Mouse (Mus musculus) left cerebral cortex, adult 8-10 months (tissue): ENCODE results near the gene Kctd18. TPM values are rescaled to one million over a fixed set of nuclear protein-coding genes. Genes with fewer than 3 reads are reported as not detected.
"Not testable (repeated sequence)": the region's sequence is repeated elsewhere in the genome, so short reads cannot be mapped to it uniquely, and the experiment has no call there.

Experiments
- DNase-seq, 2 experiments: peaks; one replicate each; pipeline ENCODE4 v3.0.0; 2022; ENCODE audit warnings: low spot score in 2 of 2
- total RNA-seq, 4 experiments: library from RNA; stranded (reverse); gene quantifications; 2 replicates each; pipeline ENCODE4 v1.2.4; 2022

The Kctd18 gene
- total RNA-seq = 10 to 100 TPM; 17.6 to 20.3 (median 19.8) TPM

DNA sequence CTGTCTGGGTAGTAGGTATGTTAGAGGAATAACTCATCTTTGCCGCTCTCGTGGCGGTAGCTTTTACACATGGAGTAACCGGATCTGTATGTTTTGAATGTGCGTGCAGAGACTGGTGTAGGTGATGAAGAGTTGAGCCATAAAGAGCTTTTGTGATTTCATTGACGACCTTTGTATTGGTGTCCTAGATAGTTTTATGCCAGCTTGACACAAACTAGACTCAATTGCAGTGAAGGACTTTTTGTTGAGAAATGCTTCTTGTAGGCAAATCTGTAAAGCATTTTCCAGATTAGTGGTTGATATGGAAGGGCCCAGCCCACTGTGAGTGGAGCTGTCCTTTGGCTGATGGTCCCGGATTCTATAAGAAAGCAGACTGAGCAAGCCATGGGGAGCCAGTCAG lies at the start of gene Kctd18:
TSS of gene Kctd18 (minus strand) at position 101 of the 400 bp plus-strand sequence.
- no peak for DNase-seq

- DNase-seq = no peak
These were observed 46.9 kb upstream of the Kctd18 start for GRCm38 (mm10) chr1:58065606-58066005.

DNA sequence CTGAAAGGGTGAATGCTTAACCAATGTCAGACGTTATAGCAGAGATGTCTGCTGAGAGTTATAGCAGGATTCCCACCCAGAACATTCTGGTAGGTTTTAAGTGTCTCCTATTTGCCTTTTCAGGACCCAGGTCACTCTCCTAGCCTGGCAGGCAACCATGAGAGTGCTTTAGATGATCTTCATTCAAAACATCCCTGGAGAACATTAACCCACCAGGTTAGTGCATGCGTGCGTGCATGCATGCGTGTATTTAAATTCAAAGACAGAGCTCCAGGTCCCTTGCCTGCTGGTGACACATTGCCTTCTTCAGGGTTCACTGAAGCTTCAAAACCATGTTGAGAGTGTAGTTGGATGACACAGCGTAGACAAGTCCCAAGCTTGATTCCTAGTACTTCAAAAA lies 46.4 kb upstream of the Kctd18 start:
- DNase-seq = no peak

DNA sequence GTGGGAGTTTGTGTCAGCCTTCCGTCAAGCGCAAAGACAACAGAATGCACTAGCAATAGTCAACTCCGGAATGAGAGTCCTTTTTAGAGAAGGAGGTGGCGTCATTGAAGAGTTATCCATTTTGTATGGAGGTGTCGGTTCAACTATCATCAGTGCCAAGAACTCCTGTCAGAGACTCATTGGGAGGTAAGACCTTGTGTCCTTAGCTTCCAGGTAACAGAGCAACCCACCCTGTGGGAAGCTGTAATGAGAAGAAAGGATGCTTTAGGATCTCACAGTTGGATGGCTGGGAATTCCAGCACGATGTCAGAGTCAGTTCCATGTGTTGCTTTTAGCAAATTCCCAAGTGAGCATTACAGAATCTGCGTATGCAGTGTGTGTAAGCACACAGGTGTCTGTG lies 43.4 kb upstream of the Kctd18 start:
- no peak for DNase-seq

- DNase-seq = no peak
These were observed 40.1 kb upstream of the Kctd18 start for GRCm38 (mm10) chr1:58058846-58059245.

GRCm38 (mm10) chr1:58056939-58057338 lies 38.2 kb upstream of the Kctd18 start:
- DNase-seq = no peak

DNA sequence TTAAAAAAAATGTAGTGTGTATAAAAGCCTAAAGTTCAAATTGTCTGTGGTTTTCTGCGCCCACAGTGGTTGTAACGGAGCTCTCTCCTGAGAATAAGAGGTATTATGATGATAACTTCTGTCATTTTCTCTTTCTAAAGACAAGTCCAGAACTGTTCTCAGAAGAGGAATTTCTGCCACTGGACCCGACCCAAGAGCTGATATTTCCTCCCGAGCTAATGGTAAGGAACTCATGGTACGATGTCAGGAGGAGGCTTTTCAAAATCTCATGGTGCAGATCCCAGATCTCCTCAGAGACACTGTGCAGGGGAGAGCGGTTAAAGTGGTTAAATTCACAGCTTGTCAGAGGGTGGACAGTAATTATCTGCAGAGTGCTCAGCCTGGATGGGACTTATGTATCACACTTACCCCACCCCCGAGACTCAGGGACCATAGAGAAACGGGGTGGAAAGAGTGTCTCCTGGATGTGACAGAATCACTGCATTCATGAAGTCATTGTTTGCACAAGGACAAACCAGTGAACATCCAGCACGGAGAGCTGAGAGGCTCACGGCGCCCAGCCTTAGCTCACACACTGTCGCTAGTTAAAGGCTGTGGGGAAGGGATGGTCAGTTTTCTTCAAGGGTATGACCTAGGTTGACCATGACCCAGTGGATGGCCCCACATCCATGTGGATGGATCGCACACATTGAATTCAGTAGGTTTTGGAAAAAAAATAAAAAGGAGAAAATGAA lies 37.5 kb upstream of the Kctd18 start:
- DNase-seq = no peak

GRCm38 (mm10) chr1:58055598-58055997 lies 36.8 kb upstream of the Kctd18 start:
- DNase-seq = no peak

DNA sequence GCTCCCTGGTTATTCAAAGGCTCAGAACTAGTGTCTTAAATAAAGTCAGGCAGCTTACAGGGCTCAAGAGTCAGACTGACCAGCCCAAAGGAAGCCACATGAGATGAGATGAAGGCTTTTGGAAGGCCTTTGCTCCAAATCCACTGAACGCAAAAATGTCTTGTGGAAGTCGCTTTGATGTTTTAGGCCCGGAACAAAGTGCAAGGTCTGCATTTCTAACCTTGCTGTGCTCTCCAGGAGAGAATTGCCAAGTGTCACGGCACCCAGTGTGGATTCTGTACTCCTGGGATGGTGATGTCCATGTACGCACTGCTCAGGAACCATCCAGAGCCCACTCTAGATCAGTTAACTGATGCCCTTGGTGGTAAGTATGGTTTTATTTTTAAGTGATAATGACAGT lies 30.4 kb upstream of the Kctd18 start:
- DNase-seq = no peak

DNA sequence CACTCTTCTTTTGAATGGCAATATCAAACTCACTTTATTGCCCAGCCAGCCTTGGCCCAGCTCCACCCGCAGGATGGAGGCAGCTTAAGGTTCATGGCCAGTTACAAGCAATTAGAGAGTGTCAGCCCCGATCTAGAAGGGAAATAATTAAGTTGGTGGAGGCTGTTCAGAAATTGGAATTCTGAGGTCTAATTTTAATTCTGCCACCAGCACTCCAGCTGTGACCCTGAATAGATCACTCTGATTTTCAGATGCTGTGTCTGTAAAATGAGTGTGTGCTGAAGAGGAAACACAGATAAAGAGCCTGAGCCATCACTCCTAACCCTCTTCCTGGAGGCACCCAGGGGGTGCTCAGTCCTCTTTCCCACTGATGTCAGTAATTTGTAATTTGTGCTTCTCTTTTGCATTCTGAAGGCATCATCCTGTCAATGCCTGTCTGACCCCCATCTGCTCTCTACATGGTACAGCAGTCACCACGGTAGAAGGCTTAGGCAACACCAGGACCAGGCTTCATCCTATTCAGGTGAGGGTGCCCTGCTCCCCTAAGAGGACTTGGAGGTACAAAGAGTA lies 28.1 kb upstream of the Kctd18 start:
- no peak for DNase-seq

DNA sequence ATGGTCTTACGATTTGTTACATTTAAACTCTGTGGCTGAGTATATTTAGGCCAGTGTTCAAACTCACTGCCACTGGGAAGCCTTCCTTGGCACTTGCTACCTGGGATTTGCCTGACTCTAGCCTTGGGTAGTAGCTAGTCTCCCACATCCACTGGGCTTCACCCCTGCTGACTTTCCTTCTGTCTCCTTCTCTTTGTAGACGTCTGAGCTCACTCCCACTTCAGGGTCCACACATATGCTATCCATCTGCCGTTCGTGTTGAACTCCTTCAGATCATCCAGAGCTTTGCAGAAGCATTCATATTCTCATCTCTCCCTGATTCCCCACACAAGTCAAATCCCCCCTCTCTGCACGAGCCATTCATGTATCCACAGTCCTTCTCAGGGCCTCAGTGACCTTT lies 26.8 kb upstream of the Kctd18 start:
- peak in 1 of 2 experiments; percentile 17 for DNase-seq

DNA sequence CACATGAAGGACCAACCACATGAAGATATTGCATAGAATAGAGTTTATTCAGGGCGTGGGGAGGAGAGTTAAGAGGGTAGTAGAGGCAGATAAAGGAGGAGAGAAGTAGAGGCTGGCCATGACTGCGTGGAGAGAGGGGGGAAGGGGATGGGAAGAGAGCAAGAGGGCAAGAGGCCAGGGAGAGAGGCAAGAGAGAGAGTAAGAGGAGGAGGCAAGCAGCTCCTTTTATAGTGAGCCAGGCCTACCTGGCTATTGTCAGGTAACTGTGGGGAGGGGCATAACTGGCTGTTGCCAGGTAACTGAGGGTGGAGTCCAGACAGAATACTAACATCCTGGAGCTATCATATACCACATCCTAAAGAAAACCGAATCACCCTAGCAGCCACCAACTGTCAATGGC lies 26.3 kb upstream of the Kctd18 start:
- no peak for DNase-seq

DNA sequence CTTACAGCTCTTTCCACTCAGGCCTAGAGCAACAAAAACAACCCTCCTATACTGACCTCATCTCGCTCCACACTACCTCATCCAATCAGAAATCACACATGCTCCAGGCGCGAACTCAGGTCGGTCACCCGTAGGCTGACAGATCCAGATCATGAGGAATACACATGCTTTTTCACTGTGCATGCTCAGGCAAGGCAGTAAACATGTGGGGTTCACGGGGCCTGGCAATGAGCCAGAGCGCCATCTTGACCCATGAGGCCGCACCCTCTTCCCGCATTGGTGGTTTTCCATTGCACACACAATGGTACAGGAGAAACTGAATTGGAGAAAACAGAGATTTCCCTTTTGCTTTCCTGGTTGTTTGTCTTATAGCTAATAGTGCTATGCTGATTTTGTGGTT lies 18.6 kb upstream of the Kctd18 start:
- not testable (repeated sequence) for DNase-seq

DNA sequence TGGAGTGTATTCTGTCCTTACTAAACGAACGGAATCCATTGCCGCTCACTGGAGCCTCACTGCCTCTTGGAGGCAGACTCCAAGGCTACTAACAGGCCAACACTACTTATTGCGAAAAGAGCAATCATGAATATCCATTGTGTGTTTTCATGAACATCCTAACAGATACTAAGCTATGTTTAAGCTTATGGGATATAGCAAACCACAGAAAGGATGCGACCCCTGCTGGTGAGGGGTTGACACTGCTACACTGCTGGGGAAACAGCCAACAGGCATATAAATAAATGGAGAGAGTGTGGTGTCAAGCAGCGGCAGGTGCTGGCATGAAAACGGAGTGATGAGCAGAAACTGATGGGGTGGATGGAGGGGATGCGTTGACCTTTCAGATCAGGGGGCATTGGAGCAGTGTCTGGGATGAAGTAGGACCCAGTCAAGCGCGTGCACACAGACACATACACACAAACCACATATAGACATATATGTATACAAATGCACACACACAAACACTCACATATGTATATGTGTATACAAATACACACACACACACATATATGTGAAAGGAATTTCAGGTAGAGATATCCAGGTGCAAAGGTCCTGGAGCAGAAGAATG lies 12.5 kb upstream of the Kctd18 start:
- DNase-seq = no peak

- DNase-seq = peak; percentile 13 to 36
These were observed 11.6 kb upstream of the Kctd18 start for GRCm38 (mm10) chr1:58030156-58030871.

- DNase-seq = peak in 1 of 2 experiments; percentile 18
These were observed 10.9 kb upstream of the Kctd18 start, which contains the start of gene Aox1 for GRCm38 (mm10) chr1:58029636-58030117. TSS of gene Aox1 (plus strand) at chr1:58029931.

DNA sequence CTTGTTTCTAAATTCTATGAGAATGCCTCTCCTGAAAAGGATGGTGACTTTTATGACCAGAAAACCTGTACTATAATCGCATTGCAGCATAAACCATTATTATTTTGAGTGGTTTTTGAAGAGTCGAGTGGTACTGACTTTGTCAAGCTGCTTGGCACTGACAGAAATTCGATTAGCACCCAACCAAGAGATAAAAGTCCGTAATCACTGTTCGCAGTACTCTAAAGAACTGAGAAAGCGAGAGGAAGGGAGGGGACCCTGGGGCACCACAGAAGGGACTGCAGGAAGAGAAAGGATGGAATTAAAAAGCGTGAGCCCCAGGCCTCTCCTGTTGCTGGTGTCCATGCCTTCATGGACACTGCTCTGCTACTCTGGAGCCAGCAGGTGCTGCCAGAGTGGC lies 9.0 kb upstream of the Kctd18 start:
- no peak for DNase-seq

GRCm38 (mm10) chr1:58006388-58006787 lies 12.4 kb downstream of the Kctd18 start:
- not testable (repeated sequence) for DNase-seq

DNA sequence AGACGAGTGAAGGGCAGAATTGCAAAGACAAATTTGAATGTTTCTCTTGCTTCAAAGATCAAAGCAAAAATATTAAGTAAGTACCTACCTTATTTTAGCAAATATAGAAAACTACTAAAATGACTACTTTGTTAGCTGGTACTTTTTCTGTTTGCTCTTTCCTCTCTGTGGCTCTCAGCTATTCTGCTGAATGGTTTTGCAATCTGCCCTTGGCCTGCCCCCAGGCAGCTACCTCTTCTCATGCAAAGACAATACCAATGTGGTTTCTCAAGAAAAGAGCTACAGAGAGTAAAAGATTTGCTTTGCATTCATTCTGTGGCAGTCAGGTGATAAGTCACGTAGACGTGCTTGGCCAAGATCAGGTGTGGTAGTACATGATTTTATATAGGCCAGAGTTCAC lies 20.6 kb downstream of the Kctd18 start:
- no peak for DNase-seq

GRCm38 (mm10) chr1:57996133-57996615 lies 22.6 kb downstream of the Kctd18 start:
- peak in 1 of 2 experiments; percentile 5 for DNase-seq

GRCm38 (mm10) chr1:57995432-57996132 lies 23.2 kb downstream of the Kctd18 start, which contains the start of gene Sgo2a:
TSS of gene Sgo2a (plus strand) at chr1:57995971.
- peak; percentile 68 to 83 for DNase-seq
